Mouse (Mus musculus) cortical plate, adult 2 months (tissue): ENCODE data around the gene Olfr572.

Source experiments
- CTCF ChIP-seq: fragments of 200-500 bp; IDR thresholded peaks from 2 replicates; pipeline ENCODE4 v1.5.1; 2011; ENCODE audit warnings: mild to moderate bottlenecking, control low read depth, low read length; ENCODE audit not compliant: insufficient read depth; ENCODE audit errors: extremely low read depth
- POLR2A ChIP-seq: fragments of 200-500 bp; IDR thresholded peaks from 2 replicates; pipeline ENCODE4 v1.6.1; 2011; ENCODE audit warnings: mild to moderate bottlenecking, low read length, control low read depth; ENCODE audit not compliant: insufficient read depth; ENCODE audit errors: extremely low read depth

GRCm38 (mm10) chr7:102958593-102958992 is 34.4 kb downstream of the Olfr572 start, which contains the start of gene Olfr575:
- TF ChIP-seq POLR2A (no peak), CTCF (no peak)
